ENCODE assay signal across 10 mouse cellular contexts in the genomic region with DNA sequence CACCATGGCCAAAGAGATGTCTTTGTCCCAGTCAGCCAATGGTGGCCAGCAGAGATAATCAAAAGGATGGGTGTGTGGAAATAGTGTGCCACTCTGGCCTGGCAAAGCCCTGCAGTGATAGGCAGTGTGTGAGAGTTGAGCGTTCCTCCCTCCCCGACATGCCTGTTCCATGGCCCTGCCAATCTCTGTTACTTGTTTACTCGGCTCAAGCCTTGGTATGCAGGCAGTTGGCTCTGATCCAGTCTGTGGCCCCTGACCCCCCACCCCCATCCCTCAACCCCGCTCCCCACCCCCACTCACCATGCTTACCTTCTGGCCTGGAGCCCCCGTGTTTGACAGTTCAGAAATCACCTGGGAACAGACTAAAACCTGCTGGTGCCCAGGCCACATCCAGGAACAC.
DNase-seq lines count a peak whose midpoint lies in the region; ATAC-seq lines count a peak whose summit lies in the region.
"Had no signal": no experiment of that assay in that cellular context is flagged by ENCODE, and none has a peak within 500 bp of the region (broad histone marks: within the 10 kb centered on the region; RNA-seq: fewer than 3 reads in every experiment).

No protein-coding gene starts in this region.

- no peak for DNase-seq in lung, adult 18-20 months
- DNase-seq in midbrain, embryonic 14.5 days = no peak
- DNase-seq in yolk sac, embryonic 10.5 days (ENCODE audit: low spot score) = no peak
- DNase-seq in adrenal gland, adult 8-10 months = no peak
- DNase-seq: cerebellum, postnatal 36 days; heart, adult 11 months; lung, postnatal 14 days had no signal

- no peaks in the 10 kb centered on the region for H3K36me3 ChIP-seq in lung, embryonic 16.5 days (ENCODE audit: control insufficient read depth, insufficient read depth, low read length)
- H3K36me3 ChIP-seq in forebrain, embryonic 12.5 days (replicated peaks) = no peaks in the 10 kb centered on the region
- H3K36me3 ChIP-seq in intestine, embryonic 16.5 days (ENCODE audit: control insufficient read depth, insufficient read depth, low read length) = no peaks in the 10 kb centered on the region
- no peaks in the 10 kb centered on the region for H3K36me3 ChIP-seq in midbrain, embryonic 14.5 days (ENCODE audit: control insufficient read depth, insufficient read depth, low read length)

- 22% methylated on average over 5 of the region's 5 CpGs for WGBS in lung, embryonic 16.5 days
- WGBS in forebrain, embryonic 12.5 days = 69% methylated on average over 5 of the region's 5 CpGs
- WGBS in intestine, embryonic 16.5 days = 46% methylated on average over 5 of the region's 5 CpGs
- WGBS in midbrain, embryonic 14.5 days = 75% methylated on average over 5 of the region's 5 CpGs

- peaks cover 76% of the 10 kb centered on the region for H3K4me1 ChIP-seq in lung, embryonic 16.5 days (replicated peaks; ENCODE audit: control insufficient read depth, insufficient read depth, low read length)
- H3K4me1 ChIP-seq in forebrain, embryonic 12.5 days = peaks cover 98% of the 10 kb centered on the region
- H3K4me1 ChIP-seq in intestine, embryonic 16.5 days (ENCODE audit: control insufficient read depth, insufficient read depth, low read length) = peaks cover 47% of the 10 kb centered on the region
- H3K4me1 ChIP-seq in midbrain, embryonic 14.5 days (ENCODE audit: control insufficient read depth, insufficient read depth, low read length) = peaks cover 70% of the 10 kb centered on the region

- peak overlapping the region; percentile 21; the same call in 1 of the 2 replicates for H3K9ac ChIP-seq in lung, embryonic 16.5 days (ENCODE audit: low read length)
- H3K9ac ChIP-seq in forebrain, embryonic 12.5 days = no peak overlapping the region
- H3K9ac ChIP-seq in intestine, embryonic 16.5 days (ENCODE audit: low read depth, low read length) = no peak overlapping the region
- no peak overlapping the region for H3K9ac ChIP-seq in midbrain, embryonic 14.5 days (replicated peaks; ENCODE audit: low read length)

- H3K27me3 ChIP-seq in lung, embryonic 16.5 days (ENCODE audit: control insufficient read depth, insufficient read depth, low read depth, low read length) = no peaks in the 10 kb centered on the region
- peaks cover 20% of the 10 kb centered on the region for H3K27me3 ChIP-seq in forebrain, embryonic 12.5 days
- H3K27me3 ChIP-seq in intestine, embryonic 16.5 days (replicated peaks; ENCODE audit: control insufficient read depth, insufficient read depth, low read length) = no peaks in the 10 kb centered on the region
- no peaks in the 10 kb centered on the region for H3K27me3 ChIP-seq in midbrain, embryonic 14.5 days (ENCODE audit: control insufficient read depth, insufficient read depth, low read length)

- H3K27ac ChIP-seq in lung, embryonic 16.5 days (ENCODE audit: low read length) = peak overlapping the region; percentile 99
- H3K27ac ChIP-seq in forebrain, embryonic 12.5 days = peak overlapping the region; percentile 99
- peak overlapping the region; percentile 87; the same call in 1 of the 2 replicates for H3K27ac ChIP-seq in intestine, embryonic 16.5 days (ENCODE audit: low read length)
- H3K27ac ChIP-seq in midbrain, embryonic 14.5 days (replicated peaks; ENCODE audit: low read depth, low read length) = peak overlapping the region; percentile 96

- no peak for ATAC-seq in lung, embryonic 16.5 days (ENCODE audit: low read depth)
- ATAC-seq in forebrain, embryonic 12.5 days (ENCODE audit: low FRiP score) = no peak
- ATAC-seq in intestine, embryonic 16.5 days = no peak
- no peak for ATAC-seq in midbrain, embryonic 14.5 days (ENCODE audit: low FRiP score, low TSS enrichment)

- no peaks in the 10 kb centered on the region for H3K9me3 ChIP-seq in lung, embryonic 16.5 days (ENCODE audit: control insufficient read depth, low read length)
- H3K9me3 ChIP-seq in forebrain, embryonic 12.5 days = no peaks in the 10 kb centered on the region
- H3K9me3 ChIP-seq in intestine, embryonic 16.5 days (ENCODE audit: control insufficient read depth, low read length) = no peaks in the 10 kb centered on the region
- H3K9me3 ChIP-seq in midbrain, embryonic 14.5 days (ENCODE audit: control insufficient read depth, low read length) = no peaks in the 10 kb centered on the region

- no peak overlapping the region for H3K4me2 ChIP-seq in lung, embryonic 16.5 days (ENCODE audit: low read depth, low read length)
- no peak overlapping the region for H3K4me2 ChIP-seq in forebrain, embryonic 12.5 days
- H3K4me2 ChIP-seq in intestine, embryonic 16.5 days (ENCODE audit: low read depth, low read length) = no peak overlapping the region
- H3K4me2 ChIP-seq in midbrain, embryonic 14.5 days (ENCODE audit: low read length) = no peak overlapping the region

- no peak overlapping the region for H3K4me3 ChIP-seq in lung, embryonic 16.5 days (ENCODE audit: low read length)
- H3K4me3 ChIP-seq in forebrain, embryonic 12.5 days (replicated peaks) = no peak overlapping the region
- H3K4me3 ChIP-seq in intestine, embryonic 16.5 days (ENCODE audit: low read length) = no peak overlapping the region
- no peak overlapping the region for H3K4me3 ChIP-seq in midbrain, embryonic 14.5 days (replicated peaks; ENCODE audit: low read depth, low read length)
